Mouse (Mus musculus) testis, adult 2 months (tissue): ENCODE measurements around the gene Nup214.

Experiments used
- CTCF ChIP-seq: fragments of 200-500 bp; IDR thresholded peaks from 2 replicates; pipeline ENCODE4 v1.5.1; 2012; ENCODE audit warnings: low read depth, mild to moderate bottlenecking, inconsistent platforms, low read length, moderate library complexity; ENCODE audit not compliant: control insufficient read depth, insufficient read depth, insufficient replicate concordance
- POLR2A ChIP-seq: fragments of 200-500 bp; IDR thresholded peaks from 2 replicates; pipeline ENCODE4 v1.6.1; 2012; ENCODE audit warnings: low read depth, mild to moderate bottlenecking, inconsistent platforms, low read length, moderate library complexity; ENCODE audit not compliant: control insufficient read depth

GRCm38 (mm10) chr2:32085231-32085630 lies 111.0 kb downstream of the Nup214 start:
- no peak for TF ChIP-seq CTCF
- no peak for TF ChIP-seq POLR2A
